Mouse (Mus musculus) forebrain, postnatal 0 days (tissue): Measurements from ENCODE around the gene Rnft2. TPM values are rescaled to one million over a fixed set of nuclear protein-coding genes. Genes with fewer than 3 reads are reported as not detected.

Experiments used
- ATAC-seq: fragments of 200-750 bp; cut with Nextera tagmentation; 2 replicates; pipeline ENCODE4 v1.8.0; 2017; ENCODE audit warnings: mild to moderate bottlenecking, moderate library complexity
- DNase-seq: peaks from one replicate; pipeline ENCODE4 v3.0.0-alpha.2; 2015
- H3K27ac ChIP-seq: fragments of 300-500 bp; sonication (generic); 2 replicates; pipeline ENCODE4 v1.5.1; 2014; ENCODE audit warnings: low read depth, mild to moderate bottlenecking, antibody characterized with exemption, low read length, moderate library complexity, mixed read lengths
- H3K27me3 ChIP-seq: fragments of 300-500 bp; sonication (generic); 2 replicates; pipeline ENCODE4 v1.6.1; 2014; ENCODE audit warnings: mild to moderate bottlenecking, low read length, mixed read lengths; ENCODE audit not compliant: insufficient read depth
- H3K36me3 ChIP-seq: fragments of 300-500 bp; sonication (generic); 2 replicates; pipeline ENCODE4 v1.6.1; 2014; ENCODE audit warnings: mild to moderate bottlenecking, moderate library complexity; ENCODE audit not compliant: insufficient read depth
- H3K4me1 ChIP-seq: fragments of 300-500 bp; sonication (generic); 2 replicates; pipeline ENCODE4 v1.6.1; 2014; ENCODE audit warnings: antibody characterized with exemption; ENCODE audit not compliant: insufficient read depth
- H3K4me2 ChIP-seq: fragments of 300-500 bp; sonication (generic); 2 replicates; pipeline ENCODE4 v1.6.1; 2014; ENCODE audit warnings: low read depth, mild to moderate bottlenecking, moderate library complexity
- H3K4me3 ChIP-seq: fragments of 300-500 bp; sonication (generic); 2 replicates; pipeline ENCODE4 v1.5.1; 2014; ENCODE audit warnings: low read depth, low read length, mixed read lengths
- H3K9ac ChIP-seq: fragments of 300-500 bp; sonication (generic); 2 replicates; pipeline ENCODE4 v1.6.1; 2014; ENCODE audit warnings: mild to moderate bottlenecking
- H3K9me3 ChIP-seq: fragments of 300-500 bp; sonication (generic); 2 replicates; pipeline ENCODE4 v1.6.1; 2016; ENCODE audit warnings: low read length
- CTCF ChIP-seq: sonication (generic); IDR thresholded peaks from 2 replicates; pipeline ENCODE4 v1.5.1; 2016; ENCODE audit warnings: antibody characterized with exemption, control low read depth, low read depth
- WGBS: fragments of 180-500 bp; shearing (Covaris S2); extraction: QIAGEN DNeasy Blood & Tissue Kit; methylation state at CpG from one replicate; pipeline ENCODE4 v1.1.7; 2014; 5-methylcytosine and 5-hydroxymethylcytosine counted together
- polyA plus RNA-seq: library from polyadenylated mRNA; unstranded; fragments of >200 nt; fragmentation: Nextera tagmentation; extraction: Ambion mirVana; gene quantifications from 2 replicates; pipeline ENCODE4 v1.2.1, GENCODE M21; 2015
- total RNA-seq: library from RNA; depleted of rRNA; stranded (reverse); fragments of >200 nt; gene quantifications from 2 replicates; pipeline ENCODE4 v1.2.3, GENCODE M21; 2014

Gene Rnft2
- total and polyA plus RNA-seq, 2 experiments from 2014 or later = 12.4 to 87.8 TPM

- no peak overlapping the region for H3K27ac ChIP-seq
- H3K4me1 ChIP-seq = no peaks in the 10 kb centered on the region
- WGBS = 69% methylated on average over 9 of the region's 9 CpGs
- H3K9ac ChIP-seq = no peak overlapping the region
- H3K9me3 ChIP-seq = no peaks in the 10 kb centered on the region
- TF ChIP-seq CTCF = no peak
- ATAC-seq (no peak), DNase-seq (no peak)
- no peaks in the 10 kb centered on the region for H3K27me3 ChIP-seq
- no peak overlapping the region for H3K4me2 ChIP-seq
- no peak overlapping the region for H3K4me3 ChIP-seq
- peaks cover 46% of the 10 kb centered on the region for H3K36me3 ChIP-seq
Measured at GRCm38 (mm10) chr5:118264279-118264678, 19.4 kb upstream of the Rnft2 start.

DNA sequence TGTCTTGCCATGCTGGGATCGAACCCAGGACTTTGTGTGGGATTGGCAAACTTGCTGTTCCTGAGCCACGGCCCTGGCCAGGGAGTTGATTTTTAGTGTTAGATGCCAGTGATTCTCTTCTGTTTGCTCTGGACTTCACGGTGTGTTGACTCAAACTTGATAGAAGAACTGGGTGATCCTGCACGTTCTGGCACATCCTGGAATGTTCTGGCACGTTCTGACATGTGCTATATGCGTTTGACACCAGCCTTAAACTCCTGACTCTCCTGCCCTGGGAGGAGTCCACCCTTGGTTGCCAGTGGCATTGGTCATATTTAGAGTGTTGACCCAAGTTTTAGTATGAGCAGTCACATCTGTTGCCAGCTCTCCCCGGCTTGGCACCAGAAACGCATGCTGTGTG lies 17.5 kb upstream of the Rnft2 start:
- no peak overlapping the region for H3K9ac ChIP-seq
- H3K4me1 ChIP-seq = no peaks in the 10 kb centered on the region
- H3K4me3 ChIP-seq = no peak overlapping the region
- H3K4me2 ChIP-seq = no peak overlapping the region
- DNase-seq (no peak), ATAC-seq (no peak)
- no peak overlapping the region for H3K27ac ChIP-seq
- no peaks in the 10 kb centered on the region for H3K27me3 ChIP-seq
- H3K36me3 ChIP-seq = peaks cover 54% of the 10 kb centered on the region
- WGBS = 94% methylated on average over 8 of the region's 8 CpGs
- TF ChIP-seq CTCF = no peak
- H3K9me3 ChIP-seq = no peaks in the 10 kb centered on the region

DNA sequence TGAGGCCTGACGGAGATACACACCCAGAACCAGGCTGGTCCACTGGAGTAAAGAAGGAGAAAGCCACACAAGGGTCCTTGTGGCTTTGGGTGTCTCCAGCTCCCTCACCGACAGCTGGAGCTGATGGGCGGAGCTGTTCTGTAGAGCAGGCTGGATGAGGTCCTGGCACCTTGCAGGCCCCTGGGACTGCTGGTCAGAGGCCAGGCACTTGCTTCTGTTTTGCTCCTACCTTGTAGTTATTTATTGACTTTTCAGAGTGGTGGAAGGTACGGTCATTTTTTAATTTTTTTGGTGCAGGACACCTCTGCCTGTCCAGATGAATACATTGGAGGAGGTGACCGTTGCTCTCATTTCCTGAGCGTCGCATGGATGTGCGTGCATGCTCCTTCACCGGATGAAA lies 16.3 kb upstream of the Rnft2 start:
- Histone ChIP-seq H3K4me2 (no peak overlapping the region), H3K4me1 (no peaks in the 10 kb centered on the region), H3K4me3 (no peak overlapping the region), H3K36me3 (peaks cover 62% of the 10 kb centered on the region), H3K27ac (no peak overlapping the region), H3K27me3 (no peaks in the 10 kb centered on the region), H3K9ac (no peak overlapping the region), H3K9me3 (no peaks in the 10 kb centered on the region)
- no peak for TF ChIP-seq CTCF
- DNase-seq = no peak
- WGBS = 94% methylated on average over 9 of the region's 9 CpGs
- ATAC-seq = no peak

- Histone ChIP-seq H3K4me3 (no peak overlapping the region), H3K4me1 (no peaks in the 10 kb centered on the region), H3K9me3 (no peaks in the 10 kb centered on the region), H3K4me2 (no peak overlapping the region), H3K27ac (no peak overlapping the region), H3K27me3 (no peaks in the 10 kb centered on the region), H3K36me3 (peaks cover 65% of the 10 kb centered on the region), H3K9ac (no peak overlapping the region)
- 97% methylated on average over 11 of the region's 11 CpGs for WGBS
- ATAC-seq (no peak), DNase-seq (no peak)
- TF ChIP-seq CTCF = no peak
Measured at GRCm38 (mm10) chr5:118260642-118261041, 15.7 kb upstream of the Rnft2 start.

DNA sequence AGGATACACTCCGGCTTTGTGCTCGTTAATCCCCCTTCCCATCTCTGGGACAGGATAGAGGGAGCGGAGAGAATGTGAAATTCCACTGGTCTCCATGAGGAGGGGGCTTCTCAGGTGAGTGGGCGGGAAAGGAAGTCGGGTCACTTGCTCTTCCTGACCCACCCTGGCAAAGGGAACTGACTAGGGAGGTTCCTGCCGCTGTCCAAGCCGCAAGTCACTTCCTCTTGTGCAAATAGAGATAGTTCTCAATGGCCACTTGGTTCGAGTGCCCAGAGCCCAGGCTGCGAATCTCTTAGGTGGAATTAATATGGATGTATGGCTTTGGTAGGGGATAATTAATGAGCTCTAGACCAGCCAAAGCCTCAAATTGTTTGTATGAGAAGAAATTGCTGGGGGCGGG lies 15.1 kb upstream of the Rnft2 start:
- no peaks in the 10 kb centered on the region for H3K4me1 ChIP-seq
- no peak for ATAC-seq

DNA sequence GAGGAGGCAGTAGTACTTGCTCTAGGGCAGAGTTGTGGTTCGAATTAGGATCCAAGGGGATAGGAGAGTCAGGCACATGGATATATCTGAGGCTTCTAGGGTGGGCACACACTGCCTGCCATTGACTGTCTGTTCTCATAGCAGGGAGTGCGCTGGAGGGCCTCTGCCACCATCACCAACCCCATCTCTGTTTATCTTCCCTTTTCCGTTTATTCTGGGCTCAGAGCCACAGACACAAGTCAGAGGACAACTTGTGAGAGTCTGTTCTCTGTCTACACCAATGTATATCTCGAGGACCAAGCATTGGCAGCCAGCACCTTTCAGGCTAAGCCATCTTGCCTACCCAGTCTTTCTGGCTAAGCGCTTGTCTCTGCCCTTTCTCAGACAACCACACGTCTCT lies 14.7 kb upstream of the Rnft2 start:
- 82% methylated on average over 6 of the region's 6 CpGs for WGBS
- H3K4me1 ChIP-seq = no peaks in the 10 kb centered on the region
- ATAC-seq (0 out of 2 replicates have a peak, but pooled peaks have one; percentile 3), DNase-seq (no peak)
- no peak overlapping the region for H3K27ac ChIP-seq
- no peaks in the 10 kb centered on the region for H3K27me3 ChIP-seq
- TF ChIP-seq CTCF = no peak
- no peak overlapping the region for H3K4me3 ChIP-seq
- no peak overlapping the region for H3K9ac ChIP-seq
- no peak overlapping the region for H3K4me2 ChIP-seq
- H3K9me3 ChIP-seq = no peaks in the 10 kb centered on the region
- peaks cover 65% of the 10 kb centered on the region for H3K36me3 ChIP-seq

More for the DNA sequence above, 15.1 kb upstream of the Rnft2 start:
- Histone ChIP-seq H3K4me3 (no peak overlapping the region), H3K36me3 (peaks cover 65% of the 10 kb centered on the region), H3K27ac (no peak overlapping the region), H3K9ac (no peak overlapping the region), H3K27me3 (no peaks in the 10 kb centered on the region), H3K4me2 (no peak overlapping the region), H3K9me3 (no peaks in the 10 kb centered on the region)
- TF ChIP-seq CTCF = no peak
- 84% methylated on average over 10 of the region's 10 CpGs for WGBS
- DNase-seq = no peak

GRCm38 (mm10) chr5:118259152-118259551 lies 14.2 kb upstream of the Rnft2 start:
- Histone ChIP-seq H3K36me3 (peaks cover 61% of the 10 kb centered on the region), H3K4me1 (no peaks in the 10 kb centered on the region), H3K27me3 (no peaks in the 10 kb centered on the region), H3K27ac (no peak overlapping the region; the same call in 1 of the 2 replicates), H3K9me3 (no peaks in the 10 kb centered on the region), H3K9ac (no peak overlapping the region), H3K4me2 (no peak overlapping the region), H3K4me3 (no peak overlapping the region)
- WGBS = 37% methylated on average over 6 of the region's 6 CpGs
- no peak for TF ChIP-seq CTCF
- DNase-seq = no peak
- ATAC-seq = peak; percentile 32

- no peaks in the 10 kb centered on the region for H3K27me3 ChIP-seq
- no peak overlapping the region for H3K4me3 ChIP-seq
- no peak; the same call in 1 of the 2 replicates for TF ChIP-seq CTCF
- no peaks in the 10 kb centered on the region for H3K9me3 ChIP-seq
- H3K27ac ChIP-seq = no peak overlapping the region
- H3K9ac ChIP-seq = no peak overlapping the region
- no peak overlapping the region for H3K4me2 ChIP-seq
- peaks cover 47% of the 10 kb centered on the region for H3K36me3 ChIP-seq
- 98% methylated on average over 4 of the region's 4 CpGs for WGBS
- no peak for DNase-seq
- ATAC-seq = no peak
- H3K4me1 ChIP-seq = no peaks in the 10 kb centered on the region
Measured at GRCm38 (mm10) chr5:118256981-118257380, 12.1 kb upstream of the Rnft2 start.
